Mouse (Mus musculus) liver, adult 2 months (tissue): ENCODE measurements around the gene Ncstn. TPM values are rescaled to one million over a fixed set of nuclear protein-coding genes. Genes with fewer than 3 reads are reported as not detected.

Experiments
- DNase-seq: peaks from one replicate; pipeline ENCODE4 v3.0.0-alpha.2; 2011; ENCODE audit warnings: low read depth, low spot score; ENCODE audit errors: extremely low read depth
- H3K27ac ChIP-seq: fragments of 200-500 bp; replicated peaks from 2 replicates; pipeline ENCODE4 v1.5.1; 2012; ENCODE audit warnings: low read depth, mild to moderate bottlenecking, control low read depth, inconsistent platforms, low read length; ENCODE audit not compliant: insufficient read depth
- H3K27me3 ChIP-seq: fragments of 200-500 bp; 2 replicates; pipeline ENCODE4 v1.6.1; 2012; ENCODE audit warnings: mild to moderate bottlenecking, moderate library complexity, low read length, inconsistent platforms; ENCODE audit not compliant: control insufficient read depth, insufficient read depth
- H3K36me3 ChIP-seq: fragments of 200-500 bp; 2 replicates; pipeline ENCODE4 v1.6.1; 2012; ENCODE audit warnings: low read length, inconsistent platforms; ENCODE audit not compliant: control insufficient read depth, insufficient read depth
- H3K4me1 ChIP-seq: fragments of 200-500 bp; 2 replicates; pipeline ENCODE4 v1.6.1; 2011; ENCODE audit warnings: low read length; ENCODE audit not compliant: control insufficient read depth, insufficient read depth
- H3K4me3 ChIP-seq: fragments of 200-500 bp; 2 replicates; pipeline ENCODE4 v1.5.1; 2011; ENCODE audit warnings: low read depth, mild to moderate bottlenecking, control low read depth, low read length, moderate library complexity; ENCODE audit not compliant: insufficient read depth
- H3K79me2 ChIP-seq: fragments of 200-500 bp; 2 replicates; pipeline ENCODE4 v1.6.1; 2012; ENCODE audit warnings: inconsistent platforms, mild to moderate bottlenecking, low read length, moderate library complexity; ENCODE audit not compliant: control insufficient read depth, insufficient read depth
- H3K9ac ChIP-seq: fragments of 200-500 bp; 2 replicates; pipeline ENCODE4 v1.6.1; 2012; ENCODE audit warnings: low read depth, mild to moderate bottlenecking, control low read depth, inconsistent platforms, low read length
- CTCF ChIP-seq: fragments of 200-500 bp; IDR thresholded peaks from 2 replicates; pipeline ENCODE4 v1.5.1; 2011; ENCODE audit warnings: low read depth, low read length, control low read depth
- POLR2A ChIP-seq: fragments of 200-500 bp; IDR thresholded peaks from 2 replicates; pipeline ENCODE4 v1.6.1; 2011; ENCODE audit warnings: low read length, control low read depth; ENCODE audit not compliant: insufficient read depth; ENCODE audit errors: extremely low read depth
- WGBS: fragments of 180-500 bp; shearing (Covaris S2); methylation state at CpG from one replicate; pipeline ENCODE4 v1.1.7; 2018; 5-methylcytosine and 5-hydroxymethylcytosine counted together
- polyA plus RNA-seq: library from polyadenylated mRNA; depleted of rRNA; stranded (reverse); fragments of >200 nt; gene quantifications from 2 replicates; pipeline ENCODE4 v1.2.3, GENCODE M21; 2012; rRNA removed
- total RNA-seq: library from RNA; depleted of rRNA; stranded (reverse); fragments of >200 nt; gene quantifications from 2 replicates; pipeline ENCODE4 v1.2.3, GENCODE M21; 2014; rRNA removed

Gene Ncstn
- total RNA-seq = 28.9 and 38.8 TPM in 2 replicates
- 35.7 and 50.1 TPM in 2 replicates for polyA plus RNA-seq

GRCm38 (mm10) chr1:172082101-172082898 lies at the start of gene Ncstn, which contains the start of gene Copa:
Ncstn (minus strand) TSS chr1:172082795.
Copa (plus strand) TSS chr1:172082529.
- TF ChIP-seq POLR2A (peak; percentile 65; the same call in 1 of the 2 replicates), CTCF (no peak)
- Histone ChIP-seq H3K4me3 (peak within 1 kb of the TSS; percentile 96), H3K79me2 (peaks cover 32% of the 10 kb centered on the region), H3K27me3 (no peaks in the 10 kb centered on the region), H3K27ac (peak within 1 kb of the TSS; percentile 85), H3K9ac (peak within 1 kb of the TSS; percentile 92), H3K4me1 (peaks cover 9% of the 10 kb centered on the region; the same call in 1 of the 2 replicates), H3K36me3 (peaks cover 19% of the 10 kb centered on the region)
- WGBS = under 1% methylated on average over 40 of the region's 40 CpGs
- DNase-seq = peak; percentile 85

DNA sequence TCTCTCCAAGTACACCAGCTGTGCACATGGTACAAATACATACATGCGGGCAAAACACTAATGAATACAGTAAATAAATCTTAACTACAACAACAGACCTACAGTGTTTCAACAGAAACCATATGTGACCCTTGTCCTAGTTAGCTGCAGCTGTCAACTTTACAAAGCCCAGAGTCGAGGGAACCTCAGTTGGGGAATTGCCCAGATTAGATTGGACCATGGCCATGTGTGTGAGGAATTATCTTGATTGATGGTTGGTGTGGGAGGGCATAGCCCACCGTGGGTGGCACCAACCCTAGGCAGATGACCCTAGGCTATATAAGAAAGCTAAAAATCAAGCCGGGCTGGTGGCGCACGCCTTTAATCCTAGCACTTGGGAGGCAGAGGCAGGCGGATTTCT lies 49.7 kb upstream of the Ncstn start:
- WGBS = 77% methylated on average over 7 of the region's 7 CpGs
- H3K4me3 ChIP-seq = no peak overlapping the region
- peak; percentile 43 for DNase-seq
- no peak overlapping the region for H3K9ac ChIP-seq
- no peak overlapping the region for H3K27ac ChIP-seq
- H3K36me3 ChIP-seq = peaks cover 60% of the 10 kb centered on the region
- TF ChIP-seq CTCF (no peak), POLR2A (no peak)
- H3K27me3 ChIP-seq = no peaks in the 10 kb centered on the region
- 0 out of 2 replicates have a peak, but pooled peaks cover 2% of the 10 kb centered on the region for H3K4me1 ChIP-seq
- H3K79me2 ChIP-seq = no peaks in the 10 kb centered on the region; the same call in 1 of the 2 replicates

DNA sequence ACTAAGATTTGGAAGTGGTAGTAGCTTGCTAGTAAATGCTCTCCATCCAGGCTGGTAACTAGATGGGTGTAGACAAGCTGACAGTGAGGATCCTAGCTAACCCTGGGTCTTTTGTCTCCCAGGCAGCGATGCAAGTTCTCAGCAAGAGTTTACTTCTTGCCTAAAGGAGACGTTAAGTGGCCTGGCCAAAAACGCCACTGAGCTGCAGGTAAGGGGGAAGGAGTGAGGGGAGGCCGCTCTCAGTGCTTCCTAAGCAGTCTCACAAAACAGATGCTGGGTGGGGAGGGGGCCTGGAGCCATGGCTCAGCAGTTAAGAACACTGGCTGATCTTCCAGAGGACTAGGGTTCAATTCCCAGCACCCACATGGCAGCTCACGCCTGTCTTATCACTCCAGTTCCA lies 47.2 kb upstream of the Ncstn start:
- Histone ChIP-seq H3K4me3 (no peak overlapping the region), H3K4me1 (peaks cover 2% of the 10 kb centered on the region; the same call in 1 of the 2 replicates), H3K79me2 (no peaks in the 10 kb centered on the region; the same call in 1 of the 2 replicates), H3K36me3 (peaks cover 52% of the 10 kb centered on the region), H3K27me3 (no peaks in the 10 kb centered on the region), H3K9ac (no peak overlapping the region), H3K27ac (no peak overlapping the region)
- TF ChIP-seq CTCF (no peak), POLR2A (no peak)
- no peak for DNase-seq
- 98% methylated on average over 5 of the region's 5 CpGs for WGBS

- no peak overlapping the region for H3K27ac ChIP-seq
- H3K9ac ChIP-seq = no peak overlapping the region
- 0 out of 2 replicates have a peak, but pooled peaks have one; percentile 14 for TF ChIP-seq CTCF
- TF ChIP-seq POLR2A = no peak
- 80% methylated on average over 2 of the region's 2 CpGs for WGBS
- H3K79me2 ChIP-seq = no peaks in the 10 kb centered on the region; the same call in 1 of the 2 replicates
- DNase-seq = no peak
- no peak overlapping the region for H3K4me3 ChIP-seq
- no peaks in the 10 kb centered on the region for H3K27me3 ChIP-seq
- peaks cover 47% of the 10 kb centered on the region for H3K36me3 ChIP-seq
- H3K4me1 ChIP-seq = peaks cover 2% of the 10 kb centered on the region; the same call in 1 of the 2 replicates
Measured at GRCm38 (mm10) chr1:172129108-172129507, 46.5 kb upstream of the Ncstn start.

DNA sequence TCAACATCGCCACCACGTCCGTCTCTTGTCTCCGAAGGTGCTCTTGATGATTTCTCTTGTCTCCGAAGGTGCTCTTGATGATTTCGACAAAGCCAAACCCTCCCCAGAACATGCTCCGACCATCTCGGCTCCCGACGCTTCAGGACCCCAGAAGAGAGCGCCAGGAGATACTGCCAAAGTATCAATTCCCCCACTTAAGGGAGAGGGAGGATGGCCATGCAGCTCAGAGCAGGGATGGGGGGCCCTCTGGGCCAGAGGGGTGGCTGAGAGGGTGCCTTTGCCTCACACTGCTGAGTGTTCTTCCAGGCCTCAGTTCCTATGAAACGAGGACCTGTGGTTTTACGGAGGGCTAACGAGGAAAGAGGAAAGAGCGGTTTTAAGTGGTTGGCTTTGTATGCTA lies 46.0 kb upstream of the Ncstn start:
- DNase-seq = no peak
- no peak for TF ChIP-seq POLR2A
- no peak for TF ChIP-seq CTCF
- 95% methylated on average over 15 of the region's 15 CpGs for WGBS
- Histone ChIP-seq H3K4me3 (no peak overlapping the region), H3K36me3 (peaks cover 42% of the 10 kb centered on the region), H3K9ac (no peak overlapping the region), H3K27me3 (no peaks in the 10 kb centered on the region), H3K27ac (no peak overlapping the region), H3K79me2 (no peaks in the 10 kb centered on the region; the same call in 1 of the 2 replicates), H3K4me1 (peaks cover 2% of the 10 kb centered on the region; the same call in 1 of the 2 replicates)

GRCm38 (mm10) chr1:172127487-172127886 lies 44.9 kb upstream of the Ncstn start:
- 6% methylated on average over 5 of the region's 5 CpGs for WGBS
- TF ChIP-seq POLR2A = no peak
- no peak for TF ChIP-seq CTCF
- Histone ChIP-seq H3K79me2 (no peaks in the 10 kb centered on the region; the same call in 1 of the 2 replicates), H3K9ac (peak overlapping the region; percentile 76), H3K36me3 (peaks cover 37% of the 10 kb centered on the region), H3K4me3 (peak overlapping the region; percentile 79), H3K27me3 (no peaks in the 10 kb centered on the region), H3K27ac (peak overlapping the region; percentile 98), H3K4me1 (peaks cover 2% of the 10 kb centered on the region; the same call in 1 of the 2 replicates)
- peak; percentile 95 for DNase-seq
